Mouse (Mus musculus): ENCODE data around the gene Rrnad1. TPM values are rescaled to one million over a fixed set of nuclear protein-coding genes. Genes with fewer than 3 reads are reported as not detected.
A peak's percentile ranks its signal among the peaks of the same experiment; 100 is the strongest.
"Not testable (repeated sequence)": the region's sequence is repeated elsewhere in the genome, so short reads cannot be mapped to it uniquely, and the experiment has no call there.

Gene Rrnad1
- total RNA-seq, 2 experiments from 2014 or later: 2.5 to 5.3 TPM

GRCm38 (mm10) chr3:87920270-87920943 is 10.1 kb downstream of the Rrnad1 start:
- ATAC-seq (replicated peaks; ENCODE audit: low FRiP score, poor library complexity, severe bottlenecking): no peak

- ATAC-seq (replicated peaks; ENCODE audit: low FRiP score, poor library complexity, severe bottlenecking): peak; percentile 82
These were observed 11.0 kb downstream of the Rrnad1 start, which contains the start of gene Mrpl24 for GRCm38 (mm10) chr3:87919336-87920108. Gene Mrpl24 (plus strand): TSS chr3:87919506.

GRCm38 (mm10) chr3:87918551-87918950 is 12.0 kb downstream of the Rrnad1 start:
- no peak for ATAC-seq (replicated peaks; ENCODE audit: low FRiP score, poor library complexity, severe bottlenecking)

- no peak for ATAC-seq (replicated peaks; ENCODE audit: low FRiP score, poor library complexity, severe bottlenecking)
These were observed 13.5 kb downstream of the Rrnad1 start for GRCm38 (mm10) chr3:87916990-87917389.

- no peak for ATAC-seq (replicated peaks; ENCODE audit: low FRiP score, poor library complexity, severe bottlenecking)
These were observed 16.6 kb downstream of the Rrnad1 start for GRCm38 (mm10) chr3:87913891-87914290.

GRCm38 (mm10) chr3:87913491-87913890 is 17.0 kb downstream of the Rrnad1 start:
- no peak for ATAC-seq (replicated peaks; ENCODE audit: low FRiP score, poor library complexity, severe bottlenecking)

- no peak for ATAC-seq (replicated peaks; ENCODE audit: low FRiP score, poor library complexity, severe bottlenecking)
These were observed 19.9 kb downstream of the Rrnad1 start for GRCm38 (mm10) chr3:87910573-87911141.

GRCm38 (mm10) chr3:87909874-87910273 is 20.6 kb downstream of the Rrnad1 start:
- no peak for ATAC-seq (replicated peaks; ENCODE audit: low FRiP score, poor library complexity, severe bottlenecking)

GRCm38 (mm10) chr3:87909381-87909780 is 21.1 kb downstream of the Rrnad1 start:
- ATAC-seq (replicated peaks; ENCODE audit: low FRiP score, poor library complexity, severe bottlenecking): no peak

GRCm38 (mm10) chr3:87907906-87908305 is 22.6 kb downstream of the Rrnad1 start:
- no peak for ATAC-seq (replicated peaks; ENCODE audit: low FRiP score, poor library complexity, severe bottlenecking)

- peak; percentile 37 for ATAC-seq (replicated peaks; ENCODE audit: low FRiP score, poor library complexity, severe bottlenecking)
These were observed 23.3 kb downstream of the Rrnad1 start for GRCm38 (mm10) chr3:87906981-87907857.

GRCm38 (mm10) chr3:87906601-87906980 is 23.9 kb downstream of the Rrnad1 start:
- ATAC-seq (replicated peaks; ENCODE audit: low FRiP score, poor library complexity, severe bottlenecking): no peak

- peak; percentile 84 for ATAC-seq (replicated peaks; ENCODE audit: low FRiP score, poor library complexity, severe bottlenecking)
These were observed 24.5 kb downstream of the Rrnad1 start, which contains the start of gene Hdgf for GRCm38 (mm10) chr3:87905880-87906485. Gene Hdgf (plus strand): TSS chr3:87906321.

- ATAC-seq (replicated peaks; ENCODE audit: low FRiP score, poor library complexity, severe bottlenecking): no peak
These were observed 26.7 kb downstream of the Rrnad1 start for GRCm38 (mm10) chr3:87903821-87904220.

- not testable (repeated sequence) for ATAC-seq (replicated peaks; ENCODE audit: low FRiP score, poor library complexity, severe bottlenecking)
These were observed 28.6 kb downstream of the Rrnad1 start for GRCm38 (mm10) chr3:87901959-87902358.

- ATAC-seq (replicated peaks; ENCODE audit: low FRiP score, poor library complexity, severe bottlenecking): peak; percentile 81
These were observed 29.4 kb downstream of the Rrnad1 start for GRCm38 (mm10) chr3:87901036-87901624.

GRCm38 (mm10) chr3:87899776-87900175 is 30.7 kb downstream of the Rrnad1 start:
- ATAC-seq (replicated peaks; ENCODE audit: low FRiP score, poor library complexity, severe bottlenecking): no peak

- ATAC-seq (replicated peaks; ENCODE audit: low FRiP score, poor library complexity, severe bottlenecking): no peak
These were observed 31.3 kb downstream of the Rrnad1 start for GRCm38 (mm10) chr3:87899266-87899665.

- peak; percentile 71 for ATAC-seq (replicated peaks; ENCODE audit: low FRiP score, poor library complexity, severe bottlenecking)
These were observed 37.1 kb downstream of the Rrnad1 start for GRCm38 (mm10) chr3:87893367-87893905.
